Mouse (Mus musculus) gastrocnemius, postnatal 4 days (tissue): ENCODE data around the gene 4931440F15Rik. TPM values are rescaled to one million over a fixed set of nuclear protein-coding genes. Genes with fewer than 3 reads are reported as not detected.
"Not testable (repeated sequence)": the region's sequence is repeated elsewhere in the genome, so short reads cannot be mapped to it uniquely, and the experiment has no call there.

ENCODE experiments used
- DNase-seq, 2 experiments: peaks; one replicate each; pipeline ENCODE4 v3.0.0; 2021 to 2022; ENCODE audit warnings: low spot score in 2 of 2, mixed read lengths in 2 of 2
- long read RNA-seq, 2 experiments: library from polyadenylated mRNA; stranded (forward); transcript quantifications; one replicate each; pipeline ENCODE4 v2.0.0; 2021
- total RNA-seq, 2 experiments: library from RNA; stranded (reverse); gene quantifications; 2 replicates each; pipeline ENCODE4 v1.2.3; 2021

Gene 4931440F15Rik
- total RNA-seq: 1 to 10 TPM; 2.0 to 2.1 TPM
- long read RNA-seq, experiment 1, partial matches to known transcripts: 0 of 4 reads
- long read RNA-seq, experiment 1, other reads (novel, unspliced or antisense): 0 of 4 reads
- long read RNA-seq, experiment 2, partial matches to known transcripts: 0 of 4 reads
- long read RNA-seq, experiment 2, other reads (novel, unspliced or antisense): 0 of 4 reads

- DNase-seq: not testable (repeated sequence)
Measured at GRCm38 (mm10) chr11:29825271-29825718, at the start of gene 4931440F15Rik. Gene 4931440F15Rik (minus strand): TSS chr11:29825668.

GRCm38 (mm10) chr11:29874781-29875180, 49.3 kb upstream of the 4931440F15Rik start:
- not testable (repeated sequence) for DNase-seq

- no peak for DNase-seq
Measured at GRCm38 (mm10) chr11:29870174-29870573, 44.7 kb upstream of the 4931440F15Rik start.

GRCm38 (mm10) chr11:29864269-29864668, 38.8 kb upstream of the 4931440F15Rik start:
- no peak for DNase-seq

GRCm38 (mm10) chr11:29861750-29862397, 36.4 kb upstream of the 4931440F15Rik start:
- peak in 1 of 2 experiments; percentile 25 for DNase-seq

GRCm38 (mm10) chr11:29861040-29861439, 35.6 kb upstream of the 4931440F15Rik start:
- no peak for DNase-seq

- no peak for DNase-seq
Measured at GRCm38 (mm10) chr11:29840606-29841227, 15.2 kb upstream of the 4931440F15Rik start.

- no peak for DNase-seq
Measured at GRCm38 (mm10) chr11:29839781-29840180, 14.3 kb upstream of the 4931440F15Rik start.

GRCm38 (mm10) chr11:29837066-29837465, 11.6 kb upstream of the 4931440F15Rik start:
- DNase-seq: no peak

- no peak for DNase-seq
Measured at GRCm38 (mm10) chr11:29827729-29828128, 2.3 kb upstream of the 4931440F15Rik start.

- no peak for DNase-seq
Measured at GRCm38 (mm10) chr11:29826001-29826400, 533 bp upstream of the 4931440F15Rik start.

- DNase-seq: not testable (repeated sequence)
Measured at GRCm38 (mm10) chr11:29824474-29825270, 796 bp downstream of the 4931440F15Rik start.

GRCm38 (mm10) chr11:29823141-29823540, 2.3 kb downstream of the 4931440F15Rik start:
- DNase-seq: no peak

GRCm38 (mm10) chr11:29815670-29816069, 9.8 kb downstream of the 4931440F15Rik start:
- no peak for DNase-seq

- no peak for DNase-seq
Measured at GRCm38 (mm10) chr11:29815261-29815660, 10.2 kb downstream of the 4931440F15Rik start.

- no peak for DNase-seq
Measured at GRCm38 (mm10) chr11:29813267-29813666, 12.2 kb downstream of the 4931440F15Rik start.

GRCm38 (mm10) chr11:29812475-29812874, 13.0 kb downstream of the 4931440F15Rik start:
- no peak for DNase-seq

GRCm38 (mm10) chr11:29810324-29810723, 15.1 kb downstream of the 4931440F15Rik start:
- DNase-seq: no peak

- no peak for DNase-seq
Measured at GRCm38 (mm10) chr11:29808981-29809589, 16.4 kb downstream of the 4931440F15Rik start.

GRCm38 (mm10) chr11:29808173-29808980, 17.1 kb downstream of the 4931440F15Rik start:
- DNase-seq: peak in 1 of 2 experiments; percentile 36
